Mouse (Mus musculus) erythroblast, embryonic 14.5 days (primary cell): ENCODE measurements around the gene Gpi1. TPM values are rescaled to one million over a fixed set of nuclear protein-coding genes. Genes with fewer than 3 reads are reported as not detected.
"Not testable (repeated sequence)": the region's sequence is repeated elsewhere in the genome, so short reads cannot be mapped to it uniquely, and the experiment has no call there.

ENCODE experiments used
- H3K27me3 ChIP-seq: 2 replicates; pipeline ENCODE4 v1.6.1; 2012; ENCODE audit warnings: inconsistent platforms; ENCODE audit not compliant: control insufficient read depth
- H3K36me3 ChIP-seq: 2 replicates; pipeline ENCODE4 v1.6.1; 2012; ENCODE audit warnings: mild to moderate bottlenecking, inconsistent platforms; ENCODE audit not compliant: control insufficient read depth
- H3K4me1 ChIP-seq: 2 replicates; pipeline ENCODE4 v1.6.1; 2012; ENCODE audit warnings: inconsistent platforms; ENCODE audit not compliant: control insufficient read depth
- H3K4me3 ChIP-seq: replicated peaks from 2 replicates; pipeline ENCODE3; 2012; ENCODE audit warnings: moderate library complexity, mild to moderate bottlenecking, inconsistent platforms
- H3K9me3 ChIP-seq: 2 replicates; pipeline ENCODE4 v1.6.1; 2012; ENCODE audit warnings: low read length, inconsistent platforms, mixed read lengths; ENCODE audit not compliant: control insufficient read depth
- GATA1 ChIP-seq: IDR thresholded peaks from 2 replicates; pipeline ENCODE4 v1.6.1; 2012; ENCODE audit warnings: low read length, inconsistent platforms, mixed read lengths
- TAL1 ChIP-seq: IDR thresholded peaks from 3 replicates; pipeline ENCODE4 v1.6.1; 2012; ENCODE audit warnings: low read length, inconsistent platforms, mixed read lengths
- polyA plus RNA-seq: library from polyadenylated mRNA; stranded (reverse); fragments of >175 nt; gene quantifications from 2 replicates; pipeline ENCODE4 v1.2.3, GENCODE M21; 2012

The Gpi1 gene
- polyA plus RNA-seq, 1 experiment = 18.4 TPM

DNA sequence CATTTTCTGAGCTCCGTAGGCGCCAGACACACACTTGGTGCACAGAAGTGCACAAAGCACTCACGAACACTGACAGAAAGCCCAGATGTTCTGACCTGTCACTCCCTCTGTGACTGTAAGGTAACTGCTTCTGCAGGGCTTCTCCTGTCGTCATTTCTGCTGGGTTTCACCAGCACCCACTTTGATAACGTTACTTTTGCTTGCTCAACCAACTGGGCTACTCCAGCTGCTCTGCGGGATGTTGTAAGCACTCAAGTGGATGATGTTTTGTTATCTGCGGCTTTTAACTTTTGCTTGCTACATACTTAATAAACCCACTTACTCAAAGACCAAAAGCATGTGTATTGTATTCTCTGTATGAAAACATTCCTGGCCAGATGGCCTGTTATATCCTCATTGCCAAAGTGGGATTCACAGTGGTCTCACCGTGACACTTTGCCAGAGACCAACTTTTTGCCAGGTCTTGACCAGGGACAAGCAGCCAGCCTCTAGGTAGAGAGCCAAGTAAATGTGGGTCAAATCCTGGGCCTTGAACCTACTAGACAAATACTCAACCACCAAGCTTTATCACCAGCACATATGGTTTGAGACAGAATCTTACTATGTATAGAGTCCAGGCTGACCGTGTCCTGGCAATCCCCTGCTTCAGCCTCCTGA lies 8.4 kb downstream of the Gpi1 start:
- peaks cover 11% of the 10 kb centered on the region for H3K4me1 ChIP-seq
- peaks cover 7% of the 10 kb centered on the region; the same call in 1 of the 2 replicates for H3K9me3 ChIP-seq
- no peaks in the 10 kb centered on the region for H3K27me3 ChIP-seq
- H3K36me3 ChIP-seq = peaks cover 82% of the 10 kb centered on the region
- no peak overlapping the region for H3K4me3 ChIP-seq
- no peak for TF ChIP-seq TAL1
- no peak for TF ChIP-seq GATA1

DNA sequence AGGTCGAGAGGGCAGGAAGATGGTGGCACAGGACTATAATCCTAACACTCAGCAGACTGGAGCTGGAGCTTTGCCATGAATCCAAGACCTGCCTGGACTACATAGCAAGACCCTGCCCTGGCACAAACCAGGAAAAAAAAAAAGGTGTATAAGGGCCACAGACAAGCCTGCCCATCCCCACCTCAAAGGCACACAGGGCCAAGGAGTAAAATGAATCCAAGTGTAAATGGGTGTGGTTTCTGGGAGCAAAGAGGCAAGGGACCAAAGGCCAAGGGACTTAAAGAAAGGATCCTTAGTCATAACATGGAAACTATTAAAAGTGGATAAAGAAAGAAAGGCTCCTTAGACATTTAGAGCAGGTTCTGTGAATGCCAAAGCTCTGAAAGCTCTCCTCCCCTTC lies 11.6 kb downstream of the Gpi1 start:
- Histone ChIP-seq H3K9me3 (peaks cover 7% of the 10 kb centered on the region; the same call in 1 of the 2 replicates), H3K27me3 (no peaks in the 10 kb centered on the region), H3K36me3 (peaks cover 86% of the 10 kb centered on the region), H3K4me3 (no peak overlapping the region), H3K4me1 (no peaks in the 10 kb centered on the region; the same call in 1 of the 2 replicates)
- no peak for TF ChIP-seq TAL1
- TF ChIP-seq GATA1 = no peak

DNA sequence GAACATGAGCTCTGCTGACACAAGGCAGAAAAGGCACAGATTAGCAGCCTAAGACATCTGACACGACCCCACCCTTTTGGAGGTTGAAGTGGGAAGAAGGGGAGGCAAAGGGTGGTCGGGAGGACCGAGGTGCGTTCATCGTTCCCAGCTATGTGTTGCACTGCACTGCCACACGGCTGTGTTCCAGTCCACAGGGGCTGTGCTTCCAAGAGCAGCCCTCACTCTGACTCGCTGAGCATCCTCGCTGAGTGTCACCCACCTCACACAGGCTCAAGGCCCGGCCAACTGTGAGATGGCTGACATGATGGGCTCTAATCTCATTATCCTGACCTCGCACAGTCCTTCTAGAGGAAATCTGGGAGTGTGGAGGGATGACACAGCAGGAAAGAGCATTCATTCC lies 13.7 kb downstream of the Gpi1 start:
- Histone ChIP-seq H3K4me1 (no peaks in the 10 kb centered on the region; the same call in 1 of the 2 replicates), H3K36me3 (peaks cover 86% of the 10 kb centered on the region), H3K4me3 (no peak overlapping the region)

DNA sequence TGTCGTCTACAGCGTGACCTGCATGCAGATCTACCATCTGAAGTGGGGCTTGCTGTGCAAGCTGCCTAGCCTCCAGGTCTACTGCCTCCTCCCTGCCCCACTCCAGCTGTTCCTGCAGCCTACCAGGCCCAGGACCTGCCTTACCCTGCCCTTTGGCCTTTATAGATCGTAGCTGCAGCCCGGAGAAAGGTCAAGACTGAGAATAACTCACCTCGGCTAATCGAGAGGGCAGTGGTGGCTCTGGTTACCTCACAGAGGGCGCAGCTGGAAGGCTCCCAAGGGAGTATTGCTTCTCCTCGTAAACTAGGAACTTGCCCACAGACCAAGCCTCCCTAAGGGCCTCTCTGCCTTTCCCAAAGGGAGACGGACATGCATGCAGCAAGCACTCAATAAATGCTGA lies 14.7 kb downstream of the Gpi1 start:
- TF ChIP-seq GATA1 = no peak
- no peak for TF ChIP-seq TAL1
- H3K36me3 ChIP-seq = peaks cover 87% of the 10 kb centered on the region
- no peaks in the 10 kb centered on the region for H3K27me3 ChIP-seq
- no peak overlapping the region for H3K4me3 ChIP-seq
- H3K9me3 ChIP-seq = no peaks in the 10 kb centered on the region; the same call in 1 of the 2 replicates
- H3K4me1 ChIP-seq = no peaks in the 10 kb centered on the region; the same call in 1 of the 2 replicates

More for the DNA sequence above, 13.7 kb downstream of the Gpi1 start:
- TF ChIP-seq TAL1 = no peak
- TF ChIP-seq GATA1 = no peak
- Histone ChIP-seq H3K27me3 (no peaks in the 10 kb centered on the region), H3K9me3 (no peaks in the 10 kb centered on the region; the same call in 1 of the 2 replicates)

DNA sequence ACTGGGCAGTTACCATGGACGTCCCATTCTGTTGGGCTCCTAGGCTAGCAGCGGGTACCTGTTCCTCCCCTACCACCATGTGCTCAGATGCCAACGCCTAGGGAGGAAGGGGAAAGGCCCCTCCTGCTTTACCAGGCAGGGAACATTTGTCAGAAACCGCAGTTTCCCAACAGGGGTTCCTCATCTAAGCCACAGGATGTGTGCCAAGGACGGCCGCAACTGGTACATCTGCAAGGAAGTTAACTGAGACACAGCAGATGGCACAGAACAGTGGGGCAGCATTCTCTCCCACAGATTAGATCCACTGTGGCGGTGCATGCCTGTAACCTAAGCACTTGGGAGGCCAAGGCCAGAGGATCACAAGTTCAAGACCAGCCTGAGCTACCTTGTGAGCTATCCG lies 15.5 kb downstream of the Gpi1 start:
- no peak for TF ChIP-seq GATA1
- TF ChIP-seq TAL1 = no peak
- H3K4me1 ChIP-seq = no peaks in the 10 kb centered on the region; the same call in 1 of the 2 replicates
- H3K9me3 ChIP-seq = no peaks in the 10 kb centered on the region
- H3K4me3 ChIP-seq = no peak overlapping the region
- H3K27me3 ChIP-seq = no peaks in the 10 kb centered on the region
- H3K36me3 ChIP-seq = peaks cover 88% of the 10 kb centered on the region

DNA sequence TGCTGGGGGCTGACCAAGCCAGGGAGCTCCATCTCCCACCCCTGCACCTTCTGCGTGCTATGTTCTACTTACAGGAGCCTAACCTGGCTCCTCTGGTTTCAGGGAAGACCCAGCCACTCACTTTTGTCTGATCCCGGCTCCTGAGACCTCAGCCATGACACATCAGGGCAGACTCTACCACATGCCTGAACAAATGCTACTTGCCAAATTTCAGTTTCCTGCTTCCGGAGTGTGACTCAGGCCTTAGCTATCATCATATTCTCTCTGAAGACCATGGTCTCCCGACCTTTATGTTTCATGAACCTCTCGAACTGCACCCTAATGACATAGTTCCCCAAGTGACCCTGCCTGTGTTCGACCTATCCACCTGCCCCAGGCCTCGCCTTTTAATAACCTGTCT lies 16.9 kb downstream of the Gpi1 start:
- no peak overlapping the region for H3K4me3 ChIP-seq
- H3K36me3 ChIP-seq = peaks cover 90% of the 10 kb centered on the region
- no peaks in the 10 kb centered on the region; the same call in 1 of the 2 replicates for H3K4me1 ChIP-seq
- H3K27me3 ChIP-seq = no peaks in the 10 kb centered on the region
- H3K9me3 ChIP-seq = no peaks in the 10 kb centered on the region
- TF ChIP-seq GATA1 (no peak), TAL1 (no peak)

DNA sequence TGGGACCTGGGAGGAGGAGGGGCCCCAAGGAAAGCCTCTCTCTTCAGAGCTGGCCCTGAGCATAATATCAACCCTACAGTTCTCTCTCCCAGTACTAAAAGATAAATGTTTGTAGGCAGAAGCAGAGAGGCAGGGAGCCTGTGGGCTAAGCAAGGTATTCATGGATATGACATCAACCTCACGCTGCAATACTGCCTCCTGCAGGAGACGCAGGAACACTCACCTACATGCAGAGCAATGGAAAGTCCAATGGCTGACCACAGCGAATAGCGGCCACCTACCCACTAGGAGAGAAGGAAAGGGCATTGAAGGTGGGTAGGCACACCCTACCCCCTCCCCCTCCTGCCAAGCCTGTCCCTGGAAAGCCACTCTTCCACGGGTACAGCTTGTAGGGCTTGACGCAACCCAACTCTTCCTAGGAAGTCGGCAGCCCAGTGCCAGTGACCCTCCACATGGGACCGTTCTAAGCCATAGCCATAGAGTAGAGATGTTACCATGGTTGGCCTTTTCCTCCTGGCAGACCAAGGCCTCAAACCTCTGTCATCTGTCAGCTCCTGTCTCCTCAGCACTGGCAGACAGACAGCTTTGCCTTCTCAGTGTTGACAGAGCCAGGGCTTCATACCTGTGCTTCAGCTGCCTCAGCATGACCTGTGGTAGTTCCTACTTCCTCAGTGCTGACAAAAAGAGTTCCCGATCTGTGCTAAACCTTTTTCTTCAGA lies 21.9 kb downstream of the Gpi1 start:
- no peak overlapping the region for H3K4me3 ChIP-seq
- peaks cover 94% of the 10 kb centered on the region for H3K36me3 ChIP-seq
- no peaks in the 10 kb centered on the region for H3K27me3 ChIP-seq
- H3K4me1 ChIP-seq = no peaks in the 10 kb centered on the region
- H3K9me3 ChIP-seq = peaks cover 2% of the 10 kb centered on the region; the same call in 1 of the 2 replicates
- TF ChIP-seq GATA1 = no peak
- TF ChIP-seq TAL1 = no peak

DNA sequence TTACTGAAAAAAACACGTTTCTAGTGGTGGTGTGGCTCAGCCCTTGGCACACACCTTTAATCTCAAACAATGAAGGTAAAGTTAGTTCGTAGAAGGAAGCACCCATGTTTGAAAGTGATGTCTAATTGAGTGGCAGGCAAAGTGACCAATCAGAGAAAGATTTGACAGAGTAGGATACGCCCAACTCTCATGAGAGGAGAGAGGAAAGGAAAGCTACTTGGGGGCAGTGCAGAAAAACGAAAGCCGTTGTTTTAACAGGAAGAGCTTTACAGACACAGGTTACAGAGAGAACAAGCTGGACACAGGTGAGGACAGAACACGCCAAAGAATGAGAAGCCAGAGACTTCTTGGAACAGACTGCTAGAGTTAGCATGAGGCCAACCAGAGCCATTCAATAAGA lies 23.8 kb downstream of the Gpi1 start:
- Histone ChIP-seq H3K36me3 (peaks cover 94% of the 10 kb centered on the region), H3K4me3 (no peak overlapping the region), H3K9me3 (peaks cover 2% of the 10 kb centered on the region; the same call in 1 of the 2 replicates), H3K27me3 (no peaks in the 10 kb centered on the region), H3K4me1 (no peaks in the 10 kb centered on the region)
- no peak for TF ChIP-seq TAL1
- TF ChIP-seq GATA1 = no peak

DNA sequence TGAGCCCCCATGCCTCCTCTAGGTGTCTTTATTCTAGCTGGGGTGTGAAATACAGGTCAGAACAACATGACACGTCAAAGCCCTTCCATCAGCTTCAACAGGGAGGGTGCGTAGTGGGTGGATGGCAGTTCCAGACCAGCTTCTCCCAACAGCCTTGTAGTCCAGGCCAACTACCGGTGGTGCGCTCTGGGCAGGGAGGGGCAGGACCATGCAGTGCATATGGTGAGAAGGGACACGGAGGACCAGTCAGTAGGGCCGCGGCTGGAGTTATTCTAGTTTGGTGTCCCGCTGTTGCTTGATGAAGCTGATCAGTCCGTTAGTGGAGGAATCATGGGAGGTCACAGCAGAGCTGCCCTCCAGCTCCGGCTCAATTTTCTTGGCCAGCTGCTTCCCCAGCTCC lies 28.0 kb downstream of the Gpi1 start:
- H3K36me3 ChIP-seq = peaks cover 60% of the 10 kb centered on the region
- not testable (repeated sequence) for H3K4me3 ChIP-seq, H3K27me3 ChIP-seq, H3K9me3 ChIP-seq, H3K4me1 ChIP-seq
